Mouse (Mus musculus) CH12F3 (cell line): ENCODE measurements at regions not wholly inside any gene's neighbourhood (a gene's known extent, or its start where the extent isn't known, plus 50 kb on each side); places are given as distances from the start of the nearest gene placed in this dataset.

Experiments used
- in situ Hi-C: fragments of 300-500 bp; cut with MboI; formaldehyde crosslinking; loops from 2 replicates; pipeline ENCODE4 v1.14.3; 2020; ENCODE audit warnings: low sequenced_read_pairs

DNA sequence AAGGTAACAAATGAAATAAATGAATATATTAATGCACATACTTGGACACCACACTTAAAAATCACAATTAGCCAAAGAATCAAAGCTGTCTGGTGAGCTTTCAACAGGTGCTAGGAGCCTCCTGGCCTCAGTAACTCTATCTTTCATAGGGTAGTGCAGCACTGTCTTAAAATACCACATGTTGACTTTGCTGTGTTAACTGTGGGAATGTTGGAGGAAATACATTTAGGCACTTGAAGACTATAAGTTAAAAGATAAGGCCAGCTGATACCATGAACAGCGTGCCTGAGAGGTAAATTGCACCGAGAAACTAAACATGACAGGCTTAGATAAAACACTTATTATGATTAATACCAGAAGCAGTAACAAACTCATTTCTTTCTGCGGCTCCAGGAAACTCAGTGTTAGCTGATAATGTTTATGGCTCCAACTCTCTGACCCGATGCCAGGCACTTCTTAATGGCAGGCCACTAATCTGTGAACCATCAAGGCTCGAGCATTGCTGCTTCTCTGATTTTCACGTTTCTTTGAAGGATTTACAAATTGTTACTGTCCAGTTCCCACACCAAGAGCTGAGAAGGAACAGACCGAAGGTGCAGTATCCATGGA is 343.8 kb upstream of the Fam241a start:
- in situ Hi-C loops: no loop called here

DNA sequence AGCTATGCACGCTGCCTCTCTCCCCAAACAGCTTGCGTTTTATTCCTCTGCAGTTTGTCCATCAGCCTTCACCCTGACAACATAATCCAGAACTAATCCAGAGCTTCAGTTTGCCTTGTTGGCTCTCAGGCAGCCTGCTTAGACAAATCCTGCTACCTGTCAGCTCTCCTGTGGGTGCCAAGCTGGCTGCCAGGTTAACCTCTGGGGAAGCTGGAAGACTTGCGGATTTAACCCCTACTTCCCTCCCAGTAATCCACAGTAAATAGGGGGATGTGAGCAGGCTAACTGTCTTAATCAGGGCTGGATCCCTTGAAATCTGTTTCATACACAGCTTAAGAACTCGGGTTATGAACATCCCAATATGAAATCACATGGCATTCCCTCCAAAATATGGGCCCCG is 334.3 kb upstream of the Fam241a start:
- in situ Hi-C loops: no loop called here

DNA sequence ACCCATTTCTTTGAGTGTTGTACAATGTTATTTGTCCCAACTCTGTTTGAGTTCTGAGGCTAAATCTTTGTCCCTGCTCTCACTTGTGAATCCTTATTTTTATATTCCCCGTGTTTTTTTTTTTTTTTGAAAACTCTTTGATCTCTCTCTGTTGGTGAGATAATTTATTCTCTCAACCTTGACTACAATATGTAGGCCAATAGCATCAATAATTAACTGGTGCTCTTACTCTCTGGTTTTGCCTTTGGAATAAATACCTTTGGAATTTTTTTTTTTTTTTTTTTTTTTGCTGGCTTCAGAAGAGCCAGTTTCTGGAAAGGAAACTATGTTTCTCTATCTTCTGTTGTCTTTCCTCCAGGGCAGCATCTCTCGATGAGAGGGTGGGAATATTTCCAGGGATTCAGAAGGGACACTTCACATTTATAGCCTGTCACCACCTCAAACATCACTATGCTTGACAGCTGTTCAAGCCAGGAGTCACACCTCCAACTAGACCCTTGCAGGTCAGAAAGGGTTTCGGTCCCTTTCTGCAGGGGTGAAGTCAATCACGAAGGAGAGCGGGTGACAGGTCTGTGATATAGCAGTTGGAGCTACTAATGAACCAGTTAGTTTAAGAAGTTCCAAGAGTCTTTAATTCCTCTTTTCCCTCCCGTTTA is 330.9 kb upstream of the Fam241a start:
- in situ Hi-C loops: no loop called here

DNA sequence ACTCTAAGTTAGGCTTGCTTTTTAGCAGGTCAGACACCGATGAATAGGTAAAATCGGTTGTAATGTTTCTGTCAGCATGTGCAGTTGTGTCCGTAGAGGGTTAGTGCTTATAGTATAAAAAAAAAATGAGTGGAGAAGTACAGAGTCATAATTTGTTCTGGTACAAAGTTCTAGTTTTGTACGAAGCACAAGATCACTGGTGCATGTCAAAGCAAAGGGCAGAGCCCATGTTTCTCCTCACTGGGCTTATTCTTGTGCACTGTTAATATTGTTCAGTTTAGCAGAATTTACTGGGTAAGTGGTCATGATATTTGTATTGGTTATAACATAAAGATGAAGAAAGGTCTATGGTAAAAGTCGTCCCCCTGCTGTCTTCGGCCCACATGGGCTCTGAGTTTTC is 330.4 kb upstream of the Fam241a start:
- in situ Hi-C loops: no loop called here

DNA sequence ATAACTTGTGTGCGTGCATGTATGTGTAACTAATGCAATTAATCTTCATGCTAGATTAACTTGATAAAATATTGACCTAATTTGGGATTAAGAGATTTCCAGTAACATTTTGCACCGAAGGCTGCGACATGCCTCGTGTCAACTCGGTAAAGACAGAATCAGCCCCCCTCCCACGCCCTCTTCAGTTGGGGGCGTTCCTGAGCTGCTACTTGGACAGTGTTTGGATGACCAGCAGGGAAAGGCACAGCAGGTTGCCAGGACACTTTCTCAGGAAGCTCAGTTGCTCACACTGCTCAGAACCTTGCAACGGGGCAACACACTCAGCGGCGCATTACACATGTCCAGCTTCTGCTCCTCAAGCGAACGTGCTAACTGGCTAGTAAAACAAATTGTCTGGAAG is 326.2 kb upstream of the Fam241a start:
- in situ Hi-C loops: no loop called here

DNA sequence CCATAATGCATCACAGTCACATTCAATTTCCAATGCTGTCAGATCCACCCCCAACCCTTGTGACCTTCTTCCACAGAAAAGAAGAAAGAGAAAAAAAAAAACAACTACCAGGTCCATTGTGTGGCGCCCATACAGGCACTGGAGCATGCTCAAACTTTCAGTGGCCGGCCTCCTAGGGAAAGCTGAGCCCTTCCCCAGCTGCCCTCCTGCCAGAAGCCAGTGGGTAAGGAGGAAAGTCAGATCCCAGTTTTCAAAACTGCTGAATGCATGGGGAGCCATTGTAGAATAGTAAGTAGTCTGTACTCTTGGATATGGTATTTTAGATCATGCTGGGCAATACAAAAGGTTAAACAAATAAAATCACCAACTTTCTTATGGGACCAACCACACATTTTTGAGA is 325.5 kb upstream of the Fam241a start:
- in situ Hi-C loops: no loop called here

DNA sequence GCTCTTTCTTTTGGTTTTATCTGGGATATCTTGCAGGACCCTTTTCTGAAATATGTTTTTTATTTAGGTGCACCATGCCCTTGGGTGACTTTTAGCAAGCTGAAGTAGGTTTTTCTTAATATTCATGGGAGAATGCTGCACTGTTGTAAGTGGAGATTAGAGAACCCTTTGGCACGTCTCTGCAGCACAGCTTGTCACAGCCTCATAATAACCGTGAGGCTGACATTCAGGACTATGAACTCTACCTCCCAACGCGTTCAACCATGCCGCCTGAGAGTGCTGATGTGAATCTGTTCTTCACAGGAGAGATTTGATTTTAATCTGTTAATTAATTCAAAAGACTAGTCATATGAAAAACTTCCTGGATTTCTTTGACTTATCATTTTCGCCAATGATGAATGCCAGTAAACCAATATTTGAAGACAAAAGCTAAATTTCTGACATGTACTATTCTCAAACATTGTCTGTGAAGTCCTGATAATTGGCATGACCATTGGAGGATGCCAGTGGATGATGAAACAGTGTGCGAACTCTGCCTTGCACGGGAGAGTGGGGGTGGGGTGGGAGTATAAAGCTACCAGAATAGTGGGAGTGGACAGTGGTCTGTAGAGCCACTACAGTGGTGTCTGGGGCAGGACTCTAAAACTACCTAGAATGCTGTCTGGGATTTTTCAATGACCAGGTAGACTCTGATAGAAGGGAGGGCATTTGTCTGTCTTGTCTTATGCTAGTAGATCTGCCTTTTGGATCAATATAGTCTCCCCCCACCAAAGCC is 324.8 kb upstream of the Fam241a start:
- in situ Hi-C loops: no loop called here

DNA sequence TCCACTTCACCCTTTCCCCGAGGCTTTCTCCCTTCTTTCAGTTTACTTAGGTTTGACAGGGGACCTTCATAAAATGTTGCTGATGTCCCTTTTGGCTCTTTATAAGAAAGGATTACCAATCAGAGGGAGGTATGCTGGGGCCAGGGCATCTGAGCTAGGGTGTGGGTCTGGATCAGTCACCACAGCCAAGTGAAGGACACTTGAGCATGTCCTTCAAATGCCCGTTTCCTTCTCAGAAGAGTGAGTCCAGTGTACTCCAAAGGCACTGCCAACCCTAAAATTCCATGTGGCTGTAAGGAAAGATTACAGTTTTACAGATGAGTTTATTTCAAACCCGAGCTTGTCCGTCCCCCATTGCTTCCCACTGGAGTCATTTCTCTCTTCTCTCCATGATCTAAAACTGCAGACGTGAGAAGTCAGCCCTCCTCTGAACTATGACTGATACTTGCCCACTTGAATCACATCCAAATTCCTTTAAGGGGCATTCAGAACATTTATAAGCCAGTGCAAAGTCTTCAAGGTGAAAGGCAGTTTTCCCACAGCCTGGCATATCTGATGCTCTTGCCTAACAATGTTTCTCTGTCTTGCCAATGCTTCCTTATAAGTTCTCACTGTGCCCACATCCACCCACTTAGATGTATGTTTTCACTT is 321.8 kb upstream of the Fam241a start:
- in situ Hi-C loops: no loop called here

DNA sequence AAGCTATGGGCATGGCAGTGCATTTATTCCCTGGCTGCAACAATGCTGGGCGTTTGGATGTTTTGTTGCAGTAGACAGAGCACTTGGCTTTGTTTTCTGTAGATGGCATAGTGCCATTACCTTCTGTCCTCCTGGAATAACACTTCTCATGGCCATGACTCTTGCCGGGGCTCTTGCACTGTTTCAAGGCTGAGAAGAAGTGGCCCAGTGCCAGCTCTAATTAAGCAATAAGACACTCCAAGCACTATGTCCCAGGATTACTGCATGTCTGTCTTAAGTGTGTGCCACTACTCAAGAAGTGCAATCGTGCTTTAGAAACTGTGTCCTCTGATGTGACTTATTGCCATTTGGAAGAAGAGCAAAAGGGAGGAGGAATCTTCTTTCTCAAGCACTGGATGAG is 316.1 kb upstream of the Fam241a start:
- in situ Hi-C loops: no loop called here

DNA sequence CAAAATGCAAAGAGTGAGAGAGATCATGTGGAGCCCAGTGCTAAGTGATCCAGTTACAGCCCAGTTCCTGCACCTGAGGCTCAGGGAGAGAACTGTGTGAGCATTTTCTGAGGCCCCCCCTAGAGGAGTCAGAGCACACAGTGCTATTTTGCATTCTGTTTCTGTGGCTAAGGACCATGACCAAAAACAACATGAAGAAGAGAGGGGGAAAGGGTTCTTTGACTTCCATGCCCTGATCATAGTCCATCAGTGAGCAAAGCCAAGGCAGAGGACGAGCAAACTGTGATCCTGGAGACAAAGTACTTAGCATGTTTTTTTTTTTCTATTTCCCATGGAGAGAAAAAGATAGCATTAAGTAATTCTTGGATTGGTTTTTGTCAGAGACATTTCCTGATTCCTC is 314.5 kb upstream of the Fam241a start:
- in situ Hi-C loops: no loop called here

DNA sequence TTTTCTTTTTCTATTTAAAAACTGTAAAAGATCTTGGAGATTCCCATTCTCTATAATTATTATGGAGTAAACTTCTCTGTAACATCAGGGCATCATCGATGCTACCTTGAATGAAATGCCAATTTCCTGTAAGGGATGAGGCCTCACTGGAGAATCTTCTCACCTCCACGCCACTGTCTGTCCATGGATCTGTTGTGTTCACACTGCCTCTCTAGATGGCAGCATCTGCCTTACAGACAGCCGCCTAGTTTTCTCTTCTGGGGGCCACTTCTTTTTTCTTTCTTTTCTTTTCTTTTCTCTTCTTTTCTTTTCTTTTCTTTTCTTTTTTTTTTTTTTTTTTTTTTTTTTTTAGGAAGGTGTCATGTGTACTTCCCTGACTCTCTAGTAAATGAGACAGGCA is 310.8 kb upstream of the Fam241a start:
- in situ Hi-C loops: no loop called here

DNA sequence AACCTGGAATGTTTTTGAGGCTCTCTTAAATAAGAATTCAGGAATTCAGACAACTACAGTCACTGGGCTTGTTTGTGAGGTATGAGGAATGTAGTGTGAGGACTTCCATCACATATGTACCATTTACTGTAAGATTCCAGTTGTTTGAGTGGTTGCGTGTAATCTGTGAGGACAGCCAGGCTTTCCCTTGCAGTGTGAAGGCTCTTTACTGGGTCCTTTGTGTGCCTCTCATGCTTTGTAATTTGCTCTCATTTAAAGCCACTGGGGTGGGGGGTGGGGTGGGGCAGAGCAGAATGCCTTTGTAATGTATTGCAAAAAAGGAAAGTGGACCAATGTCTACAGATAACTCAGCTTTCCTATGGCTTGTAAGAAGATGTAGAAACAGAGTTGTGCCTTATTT is 310.4 kb upstream of the Fam241a start:
- in situ Hi-C loops: no loop called here

DNA sequence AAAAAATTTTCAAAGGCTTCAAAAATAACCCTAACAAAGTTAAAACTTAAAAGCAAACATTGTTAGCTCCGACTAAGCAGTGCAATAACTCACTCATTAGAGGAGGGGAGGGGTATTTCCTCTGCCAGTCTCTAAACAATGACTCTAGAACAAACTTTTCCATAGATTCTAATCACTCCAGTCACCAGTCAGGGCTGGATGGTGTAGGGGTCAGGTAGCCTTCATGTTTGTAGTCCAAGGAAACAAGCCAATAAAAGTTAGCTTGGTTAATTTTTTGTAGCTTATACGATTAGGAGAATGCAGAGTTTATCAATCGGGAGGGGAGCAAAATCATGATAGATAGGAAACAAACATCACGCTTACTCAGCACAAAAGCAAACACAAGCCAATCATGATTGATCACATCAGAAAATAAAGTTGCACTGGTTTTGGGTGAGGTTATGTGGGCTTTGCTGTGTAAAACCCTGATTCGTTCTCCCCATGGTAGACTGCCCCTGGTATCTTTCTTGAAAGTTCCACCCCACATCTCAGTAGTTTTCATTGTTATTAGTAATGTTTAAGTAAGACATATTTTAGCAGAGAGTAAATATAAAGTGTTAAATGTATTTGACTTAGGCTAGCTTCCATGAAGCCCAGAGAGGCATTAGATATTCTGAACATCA is 304.6 kb upstream of the Fam241a start:
- in situ Hi-C loops: no loop called here

DNA sequence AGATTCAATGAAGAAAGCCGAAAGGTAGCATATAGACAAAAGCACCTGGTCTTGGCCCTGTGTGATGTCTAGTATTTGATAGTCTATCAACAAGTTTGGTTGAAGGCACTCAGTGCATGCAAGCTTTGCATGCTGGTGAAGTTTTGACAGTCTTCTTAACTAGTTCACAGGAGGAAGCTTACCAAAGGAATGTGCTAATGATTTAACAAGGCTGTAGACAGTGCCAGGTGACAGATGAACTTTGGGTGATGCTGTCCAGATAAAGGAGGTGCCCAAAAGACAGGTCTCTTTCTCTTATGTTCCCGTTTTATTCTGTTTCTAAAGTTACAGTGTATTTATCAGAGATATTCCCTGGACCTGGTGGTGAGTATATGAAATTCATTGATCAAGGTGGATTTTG is 303.3 kb upstream of the Fam241a start:
- in situ Hi-C loops: no loop called here

DNA sequence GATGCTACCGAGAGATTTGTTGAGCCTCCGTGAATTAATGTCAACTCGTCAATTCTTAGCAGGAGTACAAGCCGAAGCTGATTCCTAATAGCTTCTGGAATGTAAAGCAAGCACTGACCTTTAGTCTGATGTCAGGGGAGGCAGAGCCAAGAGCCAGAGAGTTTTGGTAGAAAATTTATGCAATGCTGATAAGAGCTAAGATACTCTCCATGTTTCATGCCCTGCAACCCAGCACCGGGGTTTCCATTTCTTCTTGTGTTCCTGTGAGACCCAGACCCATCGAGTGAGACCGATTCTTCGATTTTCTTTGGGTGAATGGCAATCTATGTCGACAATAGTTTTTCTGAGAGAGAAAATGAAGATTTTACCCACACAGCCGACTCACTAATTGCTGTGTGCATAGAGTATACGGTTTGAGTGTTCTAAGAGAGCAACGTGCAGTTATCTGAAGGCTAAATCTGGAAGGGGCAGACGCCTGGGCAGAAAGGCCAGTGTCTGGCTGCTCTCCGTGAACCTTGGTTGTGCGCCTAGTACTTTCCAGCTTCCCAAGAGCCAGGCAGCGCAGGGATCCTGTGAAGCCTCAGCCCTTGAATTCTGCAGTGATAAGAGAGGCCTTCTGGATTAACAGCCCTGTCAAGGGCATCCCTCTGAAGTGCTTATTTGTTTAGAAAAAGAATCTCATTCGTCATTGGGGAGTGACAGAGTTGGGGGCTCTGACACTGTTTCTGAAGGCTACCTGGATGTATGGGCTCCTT is 296.1 kb upstream of the Fam241a start:
- in situ Hi-C loops: no loop called here

DNA sequence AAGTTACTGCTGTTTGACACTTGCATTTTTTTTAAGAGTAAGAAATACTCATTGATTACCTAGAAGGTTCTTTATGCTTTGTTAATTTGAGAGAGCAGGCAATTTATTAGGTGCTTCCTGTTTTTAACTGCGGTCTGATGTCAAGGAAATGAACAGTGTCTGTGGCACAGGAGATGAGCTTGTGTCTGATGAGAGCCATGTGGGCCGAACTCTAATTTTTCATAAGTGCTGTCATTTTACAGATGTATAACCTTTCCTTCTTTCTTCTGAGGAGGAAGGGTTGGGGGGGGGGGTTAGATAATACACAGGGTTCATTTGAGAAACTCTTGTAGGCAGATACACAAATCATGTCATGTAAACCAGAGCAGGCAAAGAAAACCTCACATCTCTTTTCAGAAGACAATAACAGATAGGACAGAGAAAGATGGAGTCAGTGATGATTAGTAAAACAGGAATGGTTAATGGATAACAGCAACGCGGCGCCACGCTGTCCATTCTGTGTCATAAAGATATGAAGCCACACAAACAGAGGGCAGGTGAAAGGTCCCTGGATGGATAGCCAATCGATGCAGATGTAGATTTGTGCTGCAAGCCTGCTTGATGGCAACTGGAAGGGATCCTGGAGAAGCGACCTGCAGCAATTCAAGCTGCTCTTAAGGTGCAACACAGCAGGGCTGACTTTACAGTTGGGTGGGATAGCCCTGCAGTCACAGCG is 291.4 kb upstream of the Fam241a start:
- in situ Hi-C loops: no loop called here

DNA sequence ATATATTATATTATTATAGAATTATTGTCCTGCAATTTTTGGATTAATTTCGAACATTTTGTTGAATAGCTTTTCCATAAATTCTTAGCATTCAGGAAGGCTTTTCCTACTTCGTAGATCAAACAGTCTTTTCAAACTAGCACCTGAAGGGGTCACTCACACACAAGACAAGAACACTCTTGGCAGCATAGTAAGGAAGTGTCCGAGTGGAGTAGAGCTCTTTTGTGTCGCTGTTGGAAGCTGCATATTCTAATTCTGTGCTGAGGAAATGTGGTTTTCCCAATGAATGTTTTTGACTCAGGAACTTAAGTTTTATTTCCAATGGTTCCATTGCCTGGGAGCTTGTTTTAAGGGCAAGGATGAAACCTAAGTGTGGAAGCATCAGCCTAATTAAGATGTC is 290.2 kb upstream of the Fam241a start:
- in situ Hi-C loops: no loop called here

DNA sequence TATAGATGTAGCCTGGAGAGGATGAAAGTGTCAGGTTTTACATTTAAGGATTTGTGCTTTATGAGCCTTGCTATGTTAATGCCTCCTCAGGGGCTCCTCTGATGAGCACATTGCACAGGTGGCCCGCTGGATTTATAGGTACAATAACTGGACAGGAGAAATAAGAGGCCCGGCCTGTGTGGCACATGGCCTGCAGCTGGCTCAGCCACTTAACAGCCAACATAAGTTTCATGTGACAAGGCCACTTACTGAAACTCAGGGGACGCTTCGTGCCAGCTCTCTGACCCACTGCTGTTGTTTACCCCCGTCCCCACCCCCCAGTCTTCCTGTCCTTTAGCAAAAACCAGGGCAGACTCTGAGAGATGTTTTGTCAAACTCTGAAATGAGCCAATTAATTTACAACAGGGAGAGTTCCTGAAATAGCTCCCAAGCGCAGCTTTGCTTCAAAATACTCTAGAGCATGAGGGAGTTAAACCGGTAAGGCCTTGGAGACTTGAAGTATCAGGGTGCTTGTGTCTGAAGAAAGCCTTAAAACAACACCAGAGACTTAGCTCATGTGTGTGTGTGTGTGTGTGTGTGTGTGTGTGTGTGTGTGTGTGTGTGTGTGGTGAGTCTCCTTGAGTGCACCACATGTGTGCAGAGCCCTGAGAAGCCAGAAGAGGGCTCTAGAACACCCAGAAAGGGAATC is 285.2 kb upstream of the Fam241a start:
- in situ Hi-C loops: no loop called here

DNA sequence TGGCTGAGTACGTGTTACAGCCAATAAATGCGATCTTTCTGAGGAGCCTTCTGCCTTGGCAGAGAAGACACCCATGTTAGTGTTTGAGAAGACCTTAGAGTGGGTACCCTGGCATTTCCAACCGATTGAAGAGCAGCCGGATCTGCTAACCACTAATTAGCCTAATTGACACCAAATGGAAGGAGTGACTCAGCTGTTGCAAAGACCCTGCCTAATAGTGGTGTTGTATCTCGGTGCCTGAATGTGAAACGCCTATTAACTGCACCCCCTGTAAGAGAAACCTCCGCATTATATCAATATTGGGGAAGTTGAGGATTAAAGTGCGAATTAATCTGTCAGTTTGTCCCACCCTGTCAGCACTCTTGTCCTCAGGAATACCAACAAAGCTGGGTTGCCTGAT is 253.1 kb upstream of the Fam241a start:
- in situ Hi-C loops: no loop called here
